Mouse (Mus musculus) layer of hippocampus, adult 9-11 months (tissue): ENCODE measurements around the gene Tmem212.

ENCODE experiments used
- DNase-seq: peaks from one replicate; pipeline ENCODE4 v3.0.0; 2022

The Tmem212 gene

DNA sequence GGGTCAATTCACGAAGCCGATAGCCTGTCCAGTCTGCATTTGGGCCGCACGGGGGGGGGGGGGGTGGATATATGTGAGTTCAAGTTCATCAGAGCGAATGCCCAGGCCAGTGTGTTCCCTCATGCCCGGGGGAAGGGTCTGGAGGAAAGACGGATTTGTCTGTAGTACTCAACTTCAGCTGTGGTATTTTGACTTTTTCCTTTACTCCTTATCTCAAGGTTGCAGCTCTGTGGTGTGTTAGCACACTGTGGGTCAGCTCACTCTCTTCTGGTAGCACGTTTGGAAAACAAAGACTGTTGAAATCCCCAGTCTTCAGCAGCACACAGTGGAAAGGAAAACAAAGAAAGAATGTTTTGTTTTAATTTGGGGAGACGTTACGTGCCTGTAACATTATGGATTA lies 2.0 kb upstream of the Tmem212 start:
- no peak for DNase-seq

DNA sequence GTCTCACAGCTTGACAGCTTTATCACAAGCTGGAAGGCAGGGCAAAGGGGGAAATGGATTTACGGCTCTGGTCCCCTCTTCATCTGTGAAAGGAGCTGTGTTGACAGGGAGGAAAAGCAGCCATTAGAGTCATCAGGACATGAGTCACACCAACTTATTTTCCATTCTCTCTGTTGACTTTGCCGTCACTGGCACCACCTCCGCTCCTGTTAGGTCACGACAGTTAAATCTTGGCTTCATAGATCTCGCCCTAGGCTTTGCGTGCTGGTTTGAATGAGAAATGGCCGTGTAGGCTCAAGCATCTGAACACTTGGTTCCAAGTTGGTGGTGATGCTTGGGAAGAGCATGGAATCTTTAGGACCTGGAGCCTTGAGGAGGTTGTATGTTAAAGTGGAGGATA lies 9.6 kb downstream of the Tmem212 start:
- DNase-seq = no peak

DNA sequence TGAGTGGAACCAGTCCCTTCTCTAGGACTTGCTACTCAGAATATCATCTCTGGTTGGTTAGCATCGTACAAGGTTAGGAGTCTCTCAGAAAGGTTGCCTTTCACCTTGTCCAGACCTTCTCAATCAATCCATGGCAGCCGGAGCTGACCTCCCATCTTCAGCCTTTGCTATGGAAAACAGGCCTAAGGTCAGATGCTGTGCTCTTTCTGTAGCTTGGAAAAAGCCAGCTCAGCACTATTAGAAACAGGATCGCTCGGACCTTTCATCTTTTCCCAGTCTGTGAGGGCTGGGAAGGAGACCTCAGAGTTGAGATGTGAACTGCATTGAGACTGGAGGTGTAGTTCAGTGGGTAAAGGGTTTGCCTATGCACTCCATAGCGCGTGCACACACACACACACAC lies 10.6 kb downstream of the Tmem212 start:
- DNase-seq = no peak

DNA sequence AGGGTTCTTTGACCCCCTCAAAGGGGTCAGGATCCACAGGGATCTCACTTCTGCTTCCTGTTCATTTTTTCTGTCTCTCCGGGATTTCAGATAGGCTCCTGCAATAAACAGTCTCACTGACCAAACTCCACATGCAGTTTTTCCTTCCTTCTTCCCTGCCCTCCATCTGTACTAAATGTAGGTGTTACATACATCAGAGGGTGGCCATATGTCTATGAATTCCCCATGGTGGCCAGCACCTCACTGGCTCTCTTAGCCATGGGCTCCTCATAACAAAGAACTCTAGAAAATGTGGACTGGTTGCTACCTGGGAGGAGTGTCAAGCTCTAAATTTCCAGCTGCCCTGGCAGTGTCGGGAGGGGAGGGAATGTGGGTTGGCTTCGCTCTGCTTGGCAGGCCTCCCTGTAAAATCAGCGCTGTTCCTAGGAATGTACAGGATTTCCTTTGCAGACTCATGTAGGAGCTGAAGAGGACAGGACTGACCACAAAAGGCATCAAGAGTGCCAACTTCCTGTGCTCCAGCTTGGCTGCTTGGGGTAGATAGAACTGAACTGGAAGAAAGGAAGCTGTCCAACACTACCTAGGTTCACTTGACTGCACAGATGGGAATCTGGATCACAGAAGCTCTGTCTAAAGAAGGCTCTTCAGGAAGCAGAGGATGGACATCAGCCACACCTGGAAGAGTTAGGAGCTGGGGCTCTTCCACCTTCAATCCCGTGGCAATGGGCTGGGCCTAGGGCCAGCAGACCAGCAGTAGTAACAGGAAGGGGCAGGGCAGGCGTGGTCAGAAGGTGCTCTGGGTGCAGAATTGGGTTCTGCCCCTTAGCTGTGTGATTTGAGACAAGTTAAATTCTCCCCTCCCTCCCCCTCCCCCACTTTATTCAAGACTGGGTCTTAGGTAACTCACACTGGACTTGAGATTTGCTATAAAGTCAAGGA lies 14.0 kb downstream of the Tmem212 start:
- DNase-seq = no peak

DNA sequence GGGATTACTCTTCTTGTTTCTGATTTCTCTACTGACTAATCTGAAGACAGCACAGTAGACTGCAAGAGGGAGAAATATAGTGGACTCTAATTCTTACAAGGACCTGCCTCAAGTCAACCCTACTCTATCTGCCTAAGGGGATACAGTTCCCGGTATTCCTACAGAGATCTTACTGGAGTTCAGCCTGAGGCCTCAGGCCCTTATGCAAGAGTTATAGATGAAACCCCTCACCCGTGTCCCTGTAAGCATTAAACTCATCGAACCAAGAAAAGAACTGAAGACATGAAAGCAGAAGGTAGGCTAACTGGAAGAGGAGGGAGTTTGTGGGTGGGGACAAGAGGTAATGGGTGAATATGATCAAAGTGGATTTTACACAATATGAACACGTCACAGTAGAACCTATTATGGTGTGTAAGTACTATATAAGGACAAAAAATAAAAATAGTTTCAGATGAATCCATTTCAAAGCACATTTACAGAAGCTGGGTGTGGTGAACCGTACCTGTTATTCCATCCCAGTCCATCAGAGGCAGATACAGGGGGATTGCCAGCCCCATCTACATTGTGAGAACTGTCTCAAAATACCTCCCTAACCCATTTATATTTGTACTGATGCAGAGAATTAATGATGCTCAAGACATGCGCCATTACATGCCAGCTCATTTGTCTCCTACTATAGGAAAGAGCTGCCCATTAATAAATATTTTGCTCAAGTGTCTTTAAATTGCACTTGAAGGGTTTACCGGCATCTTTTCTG lies 17.1 kb downstream of the Tmem212 start:
- no peak for DNase-seq

DNA sequence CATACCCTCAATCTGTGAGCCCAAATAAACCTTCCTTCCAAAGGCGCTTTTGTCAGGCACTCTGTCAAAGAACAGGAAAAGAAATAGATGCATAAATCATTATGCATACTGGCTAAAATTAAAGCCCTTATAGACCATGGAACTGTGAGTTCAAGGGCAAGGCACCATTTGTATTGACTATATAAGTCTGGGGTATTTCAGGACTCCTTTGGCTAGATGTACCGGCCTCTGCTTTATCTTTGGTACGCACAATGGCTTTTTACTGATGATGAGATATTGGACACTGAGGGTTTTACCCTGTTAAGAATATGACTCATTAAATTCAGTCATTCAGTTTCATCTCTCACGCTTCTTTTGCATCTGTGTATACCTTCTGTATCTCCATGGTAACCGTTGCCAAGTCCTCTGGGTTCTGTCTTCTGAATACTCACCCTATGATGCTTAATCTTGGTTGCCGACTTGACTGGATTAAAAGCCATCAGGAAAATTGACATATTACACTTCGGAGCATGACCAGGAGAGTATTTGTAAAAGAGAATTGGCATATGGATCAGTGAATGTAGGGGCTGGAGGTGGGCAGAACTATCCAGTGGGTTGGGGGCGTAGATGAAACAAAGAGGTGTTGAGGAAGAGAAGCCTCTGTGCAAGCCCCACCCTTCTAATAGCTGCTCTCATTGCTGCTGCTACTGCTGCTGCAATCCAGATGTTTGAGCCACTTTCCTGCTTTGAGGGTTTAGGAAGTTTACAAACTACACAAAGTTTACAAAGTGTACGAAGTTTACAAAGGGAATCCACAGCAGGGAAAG lies 22.7 kb downstream of the Tmem212 start:
- DNase-seq = no peak

DNA sequence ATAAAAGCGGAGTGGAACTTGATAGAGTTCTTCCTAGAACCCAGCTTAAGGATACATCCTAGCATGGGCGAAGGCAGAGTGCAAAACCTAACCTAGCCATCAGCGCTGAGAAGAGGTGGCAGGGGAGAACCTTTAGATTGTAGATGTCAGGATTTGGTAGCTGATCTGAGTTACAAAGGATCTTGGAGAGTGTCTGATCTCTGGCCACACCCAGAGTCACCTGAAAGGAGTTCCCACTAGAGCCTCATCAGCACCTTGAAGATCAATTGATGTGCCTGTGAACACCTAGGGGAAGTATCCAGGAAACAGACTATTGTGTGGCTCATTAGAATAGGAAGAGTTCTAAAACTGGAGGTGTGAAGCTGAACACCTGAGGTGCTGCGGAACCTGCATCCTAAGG lies 23.7 kb downstream of the Tmem212 start:
- no peak for DNase-seq

DNA sequence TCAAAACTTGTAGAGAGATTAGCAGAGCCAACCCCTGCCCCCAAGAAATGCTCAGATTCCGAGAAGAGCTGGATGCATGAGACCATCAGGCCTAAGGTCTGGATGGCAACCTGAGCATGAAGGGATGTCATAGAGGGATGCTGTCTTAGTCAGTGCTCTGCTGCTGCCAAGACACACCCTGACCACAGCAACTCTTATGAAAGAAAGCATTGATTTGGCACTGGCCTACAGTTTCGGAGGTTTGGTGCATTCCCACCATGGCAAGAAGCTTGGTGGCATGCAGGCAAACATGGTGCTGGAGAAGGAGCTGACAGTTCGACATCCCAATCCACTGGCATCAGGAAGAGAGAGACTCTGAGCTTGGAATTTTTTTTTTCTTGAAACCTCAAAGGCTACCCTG lies 24.3 kb downstream of the Tmem212 start:
- DNase-seq = no peak

DNA sequence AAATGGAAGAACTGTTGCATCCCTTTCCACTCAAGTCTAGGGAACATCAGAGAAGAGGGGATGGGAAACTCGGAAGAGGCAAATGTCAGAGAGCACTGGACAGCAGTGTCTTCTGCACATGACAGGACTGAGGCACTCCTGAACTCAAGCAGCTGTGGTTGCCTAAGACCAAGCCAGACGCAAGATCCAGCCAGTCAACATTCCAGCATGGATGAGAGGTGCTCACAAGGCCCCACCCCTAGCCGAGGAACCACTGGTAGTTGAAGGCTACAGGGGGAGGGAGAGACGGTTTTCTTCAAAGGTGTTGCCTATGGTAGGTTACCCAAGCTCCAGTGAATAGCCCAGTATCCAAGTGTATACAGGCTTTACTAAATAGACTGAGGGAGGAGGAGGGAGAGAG lies 24.8 kb downstream of the Tmem212 start:
- no peak for DNase-seq

DNA sequence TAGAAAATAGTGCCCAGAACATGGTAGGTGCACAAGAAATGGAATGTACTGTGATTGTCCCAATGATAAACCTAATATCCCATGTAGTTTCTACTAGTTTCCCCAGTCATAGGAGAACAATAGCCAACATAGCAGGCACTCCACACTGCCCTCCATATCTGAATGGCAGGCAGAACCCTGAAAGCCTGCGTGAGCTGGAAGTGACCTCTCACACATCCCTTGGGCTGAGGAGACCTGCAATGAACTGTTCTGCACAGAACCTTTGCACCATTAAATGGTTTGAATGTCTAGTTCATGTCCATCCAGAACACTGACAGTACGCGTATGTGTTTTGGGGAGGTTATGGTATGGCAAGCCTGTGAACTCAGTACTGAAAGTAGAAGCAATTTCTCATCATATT lies 27.5 kb downstream of the Tmem212 start:
- DNase-seq = no peak

DNA sequence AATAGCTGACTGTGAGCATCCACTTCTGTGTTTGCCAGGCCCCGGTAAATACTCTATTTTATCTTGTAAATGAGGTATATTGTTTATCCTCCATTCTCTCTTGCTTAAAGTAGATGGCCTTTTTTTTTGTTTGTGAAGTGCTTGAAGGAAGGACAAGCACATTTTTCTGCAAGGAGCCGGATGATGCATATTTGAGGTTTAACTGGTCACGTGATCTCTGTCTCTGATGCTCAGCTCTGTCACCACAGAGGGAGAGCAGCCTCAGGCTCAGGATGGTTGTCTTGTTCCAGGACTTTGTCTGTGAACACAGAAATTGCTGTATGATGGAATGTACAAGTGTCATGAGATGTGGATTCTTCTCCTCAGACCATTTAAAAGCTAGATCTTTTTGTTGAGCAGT lies 28.4 kb downstream of the Tmem212 start:
- no peak for DNase-seq

DNA sequence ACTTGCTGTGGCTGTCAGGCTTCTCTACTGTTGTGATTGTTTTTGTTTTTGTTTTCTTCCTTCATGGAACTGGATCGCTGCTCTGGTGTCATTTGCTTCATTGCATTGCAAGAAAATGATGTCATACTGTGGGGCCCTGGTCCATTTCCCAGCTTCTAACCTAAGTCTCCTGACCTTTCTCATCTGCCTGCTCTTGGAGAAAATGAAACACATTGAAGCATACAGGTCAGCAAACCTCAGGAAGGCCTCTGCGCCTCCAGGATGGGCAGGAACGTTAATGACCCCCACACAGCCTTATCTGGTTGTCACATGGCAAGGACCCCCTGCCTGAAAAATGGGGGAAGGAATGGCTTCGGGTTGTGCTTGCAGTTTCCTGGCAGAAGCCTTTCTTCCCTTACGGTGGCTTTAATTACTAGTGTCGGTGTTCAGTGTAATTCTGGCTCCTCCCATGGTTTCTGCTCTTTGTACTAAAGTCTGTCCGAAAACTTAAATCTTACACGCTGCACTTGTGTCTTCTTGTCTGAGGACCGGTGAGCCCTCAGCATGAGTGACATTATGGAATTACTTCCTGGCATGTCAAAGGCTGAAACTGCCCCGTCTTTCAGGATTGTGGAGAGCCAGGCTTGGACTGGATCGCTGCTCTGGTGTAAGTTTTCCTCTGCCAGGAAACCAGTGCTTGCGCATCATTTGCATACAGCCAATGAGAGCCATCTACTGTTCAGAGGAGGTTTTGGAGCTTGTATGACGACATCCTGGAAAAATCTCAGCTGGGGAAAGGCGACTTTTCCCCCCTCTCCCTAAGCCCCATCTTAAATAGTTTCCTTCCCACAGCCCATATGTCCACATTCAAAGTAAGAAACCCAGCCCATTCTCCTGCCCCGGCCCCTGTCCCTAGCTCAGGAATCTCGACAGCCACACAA lies 33.1 kb downstream of the Tmem212 start:
- peak; percentile 74 for DNase-seq

DNA sequence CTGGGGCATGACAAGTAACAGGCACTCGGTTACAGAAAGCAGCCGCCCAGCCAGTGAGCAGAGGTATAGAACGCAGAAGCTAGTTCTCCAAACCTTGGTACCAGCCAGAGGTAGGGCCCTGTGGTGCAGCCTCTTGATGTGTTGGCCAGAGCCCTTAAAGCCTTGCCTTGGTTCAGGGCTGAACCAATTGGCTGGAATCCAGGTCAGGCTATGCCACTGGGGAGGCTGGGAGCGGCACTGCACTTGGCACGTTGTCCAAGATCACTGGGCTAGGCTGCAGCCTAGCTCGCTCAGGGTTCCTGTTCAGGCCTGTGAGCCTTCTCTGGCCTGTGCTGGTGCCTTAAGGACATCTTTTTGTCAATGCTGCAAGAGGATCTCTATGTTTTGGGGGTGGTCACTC lies 34.6 kb downstream of the Tmem212 start:
- peak; percentile 18 for DNase-seq

DNA sequence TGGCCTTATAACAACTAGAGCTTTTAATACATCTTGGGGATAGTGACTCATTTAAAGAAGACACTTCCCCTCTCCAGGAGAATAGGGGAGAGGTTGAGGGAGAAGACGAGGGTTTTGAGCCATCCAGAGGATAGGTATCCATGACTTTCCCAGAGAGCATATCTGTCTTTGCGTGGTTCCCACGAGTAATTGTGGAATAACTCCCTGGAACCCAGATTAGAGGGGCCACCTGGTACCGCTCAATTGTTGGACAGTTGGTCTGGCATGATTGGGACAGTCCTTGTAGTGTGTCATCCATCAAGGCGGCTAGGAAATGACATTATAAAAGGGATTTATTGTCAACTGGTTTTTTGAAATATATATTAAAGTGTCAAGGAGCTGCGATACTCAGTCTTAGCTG lies 35.1 kb downstream of the Tmem212 start:
- no peak for DNase-seq

DNA sequence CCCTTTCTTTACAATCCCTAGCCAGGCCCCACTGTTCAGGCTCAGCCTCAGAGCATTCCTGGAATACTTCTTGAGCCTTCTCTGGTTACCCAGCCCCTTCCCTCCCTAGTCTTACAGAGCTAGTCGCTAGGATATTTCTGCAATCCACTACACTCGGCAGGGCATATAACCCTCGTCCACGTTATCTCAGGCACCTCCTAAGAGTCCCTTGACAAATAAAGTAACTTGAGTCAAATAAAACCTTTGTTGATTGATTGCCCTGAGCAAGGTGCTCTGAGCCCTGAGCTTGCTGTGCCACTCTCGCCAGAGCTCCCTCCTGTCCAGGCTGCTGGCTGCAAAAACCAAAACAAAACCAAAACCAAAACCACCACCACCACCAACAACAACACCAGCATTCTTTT lies 37.0 kb downstream of the Tmem212 start:
- no peak for DNase-seq

DNA sequence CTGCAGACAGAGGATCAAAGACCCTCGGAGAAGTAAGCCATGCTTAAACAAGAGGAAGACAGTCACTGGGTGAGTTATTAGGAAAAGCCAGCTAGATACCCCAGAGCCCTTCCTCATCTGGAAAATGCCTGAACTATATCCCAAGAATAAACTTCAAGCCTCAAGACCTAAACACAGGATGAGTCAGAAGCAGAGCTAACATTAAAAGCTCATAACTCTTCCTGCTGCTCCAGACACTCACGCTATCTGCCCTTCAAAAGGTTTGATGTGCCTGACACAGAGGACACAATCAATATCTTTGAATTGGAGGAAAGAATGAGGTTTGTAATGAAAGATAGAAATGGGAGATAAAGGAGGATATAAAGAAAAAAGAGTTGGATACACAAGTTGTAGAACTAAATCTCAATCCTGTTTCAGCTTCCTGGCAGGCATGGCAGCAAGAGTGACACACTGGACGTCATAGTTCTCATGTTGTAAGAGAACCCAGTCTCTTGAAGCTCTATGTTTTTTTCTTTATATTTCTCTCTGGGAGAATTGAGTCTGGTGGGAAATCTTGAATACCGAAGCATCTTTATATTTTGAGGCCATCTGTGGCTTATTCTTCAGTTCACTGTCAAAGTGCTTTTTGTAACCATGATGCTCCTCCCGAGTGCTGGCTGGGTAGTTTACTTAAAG lies 37.6 kb downstream of the Tmem212 start:
- DNase-seq = no peak

DNA sequence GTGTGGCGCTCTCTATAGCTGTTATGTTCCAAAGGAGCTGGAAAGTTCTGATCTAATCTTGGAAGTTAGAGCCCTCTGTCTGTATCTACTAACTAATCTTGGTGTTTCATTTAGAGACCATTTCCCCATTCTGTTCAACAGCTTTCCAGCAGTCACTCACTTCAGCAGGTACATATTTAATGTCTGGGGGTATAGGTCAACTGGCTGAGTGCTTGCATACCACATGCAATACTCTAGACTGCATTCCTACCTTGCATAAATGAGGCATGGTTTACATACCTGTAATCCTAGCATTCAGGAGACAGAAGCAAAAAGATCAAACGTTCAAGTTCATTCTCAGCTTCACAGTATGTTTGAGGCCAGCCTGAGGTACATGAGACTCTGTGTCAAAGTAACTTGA lies 39.9 kb downstream of the Tmem212 start:
- DNase-seq = no peak

DNA sequence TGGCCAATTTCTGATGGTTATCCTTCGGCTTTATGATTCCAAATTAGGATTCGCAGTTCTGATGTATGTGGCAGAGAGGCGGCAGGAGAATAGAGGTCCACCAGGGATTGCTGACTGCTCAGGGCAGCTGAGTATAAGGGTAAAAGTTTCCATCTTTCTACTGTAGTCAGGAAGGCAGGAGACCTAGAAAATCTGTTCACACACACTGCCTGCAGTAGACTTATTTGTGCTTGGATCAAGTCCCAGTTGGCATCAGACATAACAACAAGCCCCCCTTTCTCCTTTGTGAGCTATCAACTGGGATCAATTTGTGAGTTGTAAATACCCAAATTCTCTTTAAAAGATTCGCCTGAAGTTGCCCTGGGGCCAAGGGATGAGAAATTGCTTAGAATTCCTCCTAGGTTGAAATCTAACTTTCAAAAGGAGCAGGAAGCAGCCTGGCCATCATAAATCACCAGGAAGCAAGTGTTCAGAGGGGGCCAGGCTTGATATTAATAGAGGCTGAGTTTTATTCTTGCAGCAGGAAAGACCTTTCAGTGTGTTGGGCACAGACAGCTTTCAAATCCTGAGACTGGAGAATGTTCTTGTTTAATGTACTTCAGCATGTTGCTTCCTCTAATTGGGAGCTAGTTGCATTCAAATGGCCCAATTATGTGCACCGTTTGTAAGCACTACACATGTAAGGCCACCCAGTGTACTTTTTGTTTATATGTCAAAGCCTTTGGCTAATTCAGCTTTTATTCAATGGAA lies 41.6 kb downstream of the Tmem212 start:
- DNase-seq = no peak

DNA sequence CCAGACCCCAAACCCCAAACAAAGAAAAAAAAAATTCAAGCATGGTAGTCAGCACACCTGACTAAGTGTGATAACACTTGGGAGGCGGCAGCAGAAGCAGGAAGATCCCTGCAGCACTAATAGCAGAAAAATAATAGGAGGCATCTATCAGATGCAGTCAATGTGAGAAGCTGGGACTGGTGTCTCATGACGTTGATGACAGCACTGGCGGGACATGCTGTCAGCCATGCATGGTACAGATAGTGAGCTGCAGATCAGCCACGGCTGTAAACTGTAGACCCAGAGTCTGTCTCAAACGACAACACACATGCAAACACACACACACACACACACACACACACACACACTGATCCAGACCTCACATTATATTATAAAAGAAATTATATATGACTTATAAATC lies 52.9 kb downstream of the Tmem212 start:
- DNase-seq = no peak

DNA sequence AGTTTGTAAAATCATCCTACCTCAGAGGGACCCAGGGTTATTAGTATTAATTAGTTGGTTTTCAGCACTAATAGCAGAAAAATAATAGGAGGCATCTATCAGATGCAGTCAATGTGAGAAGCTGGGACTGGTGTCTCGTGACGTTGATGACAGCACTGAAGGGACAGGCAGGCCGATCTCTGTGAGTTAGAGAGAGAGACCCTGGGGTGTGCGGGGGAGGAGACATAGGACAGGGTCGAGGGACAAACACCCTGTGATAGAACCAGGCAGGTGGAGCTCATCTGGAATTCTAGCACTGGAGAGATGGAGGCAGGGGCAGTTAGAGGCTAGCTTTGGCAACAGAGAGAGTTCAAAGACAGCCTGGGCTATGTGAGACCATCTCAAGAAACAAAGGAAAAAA lies 53.3 kb downstream of the Tmem212 start:
- DNase-seq = no peak

DNA sequence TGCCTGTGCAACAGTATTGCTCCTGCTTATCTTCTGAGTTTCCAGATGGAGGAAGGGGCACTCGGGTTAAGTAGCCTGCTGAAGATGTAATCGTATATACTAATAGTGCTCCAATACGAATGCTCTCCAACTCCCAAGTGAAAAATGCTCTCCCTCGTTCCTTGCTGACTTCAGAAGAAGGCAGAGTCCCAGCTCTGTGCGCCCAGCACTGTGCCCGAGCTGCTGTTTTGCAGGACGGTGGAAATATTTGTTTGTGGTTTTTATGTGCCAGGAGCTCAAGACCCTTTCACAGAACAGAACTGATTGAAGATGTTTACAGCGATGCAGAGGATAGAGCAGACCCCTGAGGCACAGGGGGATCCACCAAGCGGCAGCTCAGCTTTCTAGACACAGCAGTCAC lies 55.9 kb downstream of the Tmem212 start:
- no peak for DNase-seq
